Mouse (Mus musculus) brain, embryonic 14.5 days (tissue): ENCODE data around the gene Mff.

Experiments
- CTCF ChIP-seq: fragments of 200-500 bp; IDR thresholded peaks from 2 replicates; pipeline ENCODE4 v1.5.1; 2012; ENCODE audit warnings: inconsistent platforms, mild to moderate bottlenecking, moderate library complexity, borderline replicate concordance; ENCODE audit not compliant: insufficient read depth, insufficient read length; ENCODE audit errors: extremely low read depth
- POLR2A ChIP-seq: fragments of 200-500 bp; IDR thresholded peaks from 2 replicates; pipeline ENCODE4 v1.6.1; 2012; ENCODE audit warnings: mild to moderate bottlenecking, inconsistent platforms, borderline replicate concordance; ENCODE audit not compliant: poor library complexity, insufficient read depth, insufficient read length, severe bottlenecking; ENCODE audit errors: extremely low read depth

DNA sequence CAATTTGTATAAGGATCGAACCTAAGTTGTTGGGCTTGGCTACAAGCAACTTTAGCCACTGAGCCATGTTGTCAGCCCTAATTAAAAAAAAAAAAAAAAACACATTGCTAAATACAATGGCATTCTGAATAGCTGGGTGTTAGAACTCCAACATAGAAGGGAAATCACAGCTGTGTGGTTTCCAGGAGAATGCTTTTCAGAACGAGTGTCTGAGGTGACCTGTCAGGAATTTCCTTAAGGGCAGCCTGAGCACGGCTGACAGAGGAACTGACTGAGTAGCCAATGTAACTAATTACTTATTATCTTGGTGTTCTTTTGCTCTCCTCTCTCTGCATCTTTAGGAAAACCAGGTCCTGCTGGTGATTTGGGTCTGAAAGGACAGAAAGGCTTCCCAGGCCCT is 28.8 kb upstream of the Mff start:
- TF ChIP-seq CTCF = no peak
- no peak for TF ChIP-seq POLR2A
